Mouse (Mus musculus) forebrain, postnatal 0 days (tissue): ENCODE results near the gene 1700025C18Rik. TPM values are rescaled to one million over a fixed set of nuclear protein-coding genes. Genes with fewer than 3 reads are reported as not detected.

Experiments used
- ATAC-seq: fragments of 200-750 bp; cut with Nextera tagmentation; 2 replicates; pipeline ENCODE4 v1.8.0; 2017; ENCODE audit warnings: mild to moderate bottlenecking, moderate library complexity
- DNase-seq: peaks from one replicate; pipeline ENCODE4 v3.0.0-alpha.2; 2015
- H3K27ac ChIP-seq: fragments of 300-500 bp; sonication (generic); 2 replicates; pipeline ENCODE4 v1.5.1; 2014; ENCODE audit warnings: low read depth, mild to moderate bottlenecking, antibody characterized with exemption, low read length, moderate library complexity, mixed read lengths
- H3K27me3 ChIP-seq: fragments of 300-500 bp; sonication (generic); 2 replicates; pipeline ENCODE4 v1.6.1; 2014; ENCODE audit warnings: mild to moderate bottlenecking, low read length, mixed read lengths; ENCODE audit not compliant: insufficient read depth
- H3K36me3 ChIP-seq: fragments of 300-500 bp; sonication (generic); 2 replicates; pipeline ENCODE4 v1.6.1; 2014; ENCODE audit warnings: mild to moderate bottlenecking, moderate library complexity; ENCODE audit not compliant: insufficient read depth
- H3K4me1 ChIP-seq: fragments of 300-500 bp; sonication (generic); 2 replicates; pipeline ENCODE4 v1.6.1; 2014; ENCODE audit warnings: antibody characterized with exemption; ENCODE audit not compliant: insufficient read depth
- H3K4me2 ChIP-seq: fragments of 300-500 bp; sonication (generic); 2 replicates; pipeline ENCODE4 v1.6.1; 2014; ENCODE audit warnings: low read depth, mild to moderate bottlenecking, moderate library complexity
- H3K4me3 ChIP-seq: fragments of 300-500 bp; sonication (generic); 2 replicates; pipeline ENCODE4 v1.5.1; 2014; ENCODE audit warnings: low read depth, low read length, mixed read lengths
- H3K9ac ChIP-seq: fragments of 300-500 bp; sonication (generic); 2 replicates; pipeline ENCODE4 v1.6.1; 2014; ENCODE audit warnings: mild to moderate bottlenecking
- H3K9me3 ChIP-seq: fragments of 300-500 bp; sonication (generic); 2 replicates; pipeline ENCODE4 v1.6.1; 2016; ENCODE audit warnings: low read length
- CTCF ChIP-seq: sonication (generic); IDR thresholded peaks from 2 replicates; pipeline ENCODE4 v1.5.1; 2016; ENCODE audit warnings: antibody characterized with exemption, control low read depth, low read depth
- WGBS: fragments of 180-500 bp; shearing (Covaris S2); extraction: QIAGEN DNeasy Blood & Tissue Kit; methylation state at CpG from one replicate; pipeline ENCODE4 v1.1.7; 2014; 5-methylcytosine and 5-hydroxymethylcytosine counted together
- polyA plus RNA-seq: library from polyadenylated mRNA; unstranded; fragments of >200 nt; fragmentation: Nextera tagmentation; extraction: Ambion mirVana; gene quantifications from 2 replicates; pipeline ENCODE4 v1.2.1, GENCODE M21; 2015
- total RNA-seq: library from RNA; depleted of rRNA; stranded (reverse); fragments of >200 nt; gene quantifications from 2 replicates; pipeline ENCODE4 v1.2.3, GENCODE M21; 2014

The 1700025C18Rik gene
- total and polyA plus RNA-seq, 2 experiments from 2014 or later = not detected

DNA sequence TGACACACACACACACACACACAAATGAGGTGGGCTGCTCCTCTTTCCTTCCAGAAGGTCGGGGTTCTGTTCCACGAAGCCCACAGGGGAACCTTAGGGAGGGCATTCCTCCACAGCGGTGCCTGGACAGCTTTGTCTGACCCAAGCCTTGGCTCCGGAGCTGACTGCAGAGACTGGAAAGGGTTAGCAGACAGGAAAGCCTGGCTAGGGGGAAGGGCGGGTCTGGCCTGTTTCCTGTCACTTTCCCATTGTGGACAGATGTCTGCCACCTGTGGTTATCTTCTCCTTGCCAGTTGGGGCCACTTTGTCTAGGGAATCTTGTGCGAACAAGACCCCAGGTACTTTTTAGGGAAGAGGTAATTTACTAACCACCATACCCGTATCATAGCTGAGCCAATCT is 34.6 kb downstream of the 1700025C18Rik start:
- no peaks in the 10 kb centered on the region; the same call in none of the 2 replicates for H3K27me3 ChIP-seq
- no peaks in the 10 kb centered on the region for H3K9me3 ChIP-seq
- no peak overlapping the region for H3K27ac ChIP-seq
- no peak for TF ChIP-seq CTCF
- H3K9ac ChIP-seq = no peak overlapping the region
- no peak for ATAC-seq
- 0 out of 2 replicates have a peak, but pooled peaks cover 3% of the 10 kb centered on the region for H3K4me1 ChIP-seq
- peak overlapping the region; percentile 9; the same call in 1 of the 2 replicates for H3K4me3 ChIP-seq
- WGBS = 16% methylated on average over 7 of the region's 7 CpGs
- H3K4me2 ChIP-seq = peak overlapping the region; percentile 28; the same call in 1 of the 2 replicates
- no peaks in the 10 kb centered on the region for H3K36me3 ChIP-seq
- no peak for DNase-seq

DNA sequence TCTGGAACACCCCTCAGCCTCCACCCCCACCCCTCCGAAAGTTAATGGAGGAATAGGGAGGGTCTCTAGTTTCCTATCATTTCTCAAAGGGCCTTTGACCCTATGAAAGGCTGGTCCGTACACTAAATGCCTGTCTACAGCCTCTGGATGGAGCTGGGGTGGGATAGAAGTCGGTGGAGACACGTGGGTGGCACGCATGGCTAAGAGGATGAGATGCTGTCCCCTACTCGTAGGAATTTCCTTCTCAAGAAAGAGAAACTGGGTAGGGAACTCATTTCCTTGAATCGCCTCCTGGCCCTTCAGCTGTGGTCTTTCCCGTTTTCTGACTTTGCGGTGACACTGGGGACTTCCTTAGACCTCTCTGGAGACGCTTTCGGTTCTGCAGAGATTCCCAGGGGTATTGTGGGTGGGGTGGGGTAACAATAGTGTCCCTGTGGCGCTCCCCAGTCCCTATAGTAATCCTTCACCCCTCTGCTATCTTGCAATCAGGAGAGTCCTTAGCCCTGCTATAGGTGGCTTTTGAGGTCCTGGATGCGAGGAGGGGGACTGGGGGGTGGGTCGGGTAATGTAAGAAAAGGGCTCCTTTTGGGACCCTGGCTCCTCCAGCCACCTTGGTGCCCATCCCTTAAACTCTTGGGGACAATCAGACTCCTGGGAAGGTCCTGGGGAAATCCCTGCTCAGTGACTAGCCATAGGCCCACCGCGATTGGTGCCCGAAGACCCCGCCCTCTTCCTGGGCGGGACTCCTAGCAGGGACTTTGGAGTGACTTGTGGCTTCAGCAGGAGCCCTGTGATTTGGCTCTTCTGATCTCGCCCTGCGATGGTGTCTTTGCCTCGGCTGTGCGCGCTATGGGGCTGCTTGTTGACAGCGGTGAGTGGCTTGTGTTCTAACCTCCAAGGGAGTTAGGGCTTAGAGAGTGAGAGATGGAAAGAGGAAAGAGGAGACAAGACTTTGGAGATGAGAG is 35.4 kb downstream of the 1700025C18Rik start, which contains the start of gene Cd40:
Gene Cd40 (plus strand): TSS at position 740 of the 965 bp plus-strand sequence.
- no peaks in the 10 kb centered on the region for H3K36me3 ChIP-seq
- DNase-seq (no peak), ATAC-seq (peak; percentile 60; the same call in 1 of the 2 replicates)
- no peaks in the 10 kb centered on the region; the same call in none of the 2 replicates for H3K27me3 ChIP-seq
- no peak for TF ChIP-seq CTCF
- H3K9me3 ChIP-seq = no peaks in the 10 kb centered on the region
- peak within 1 kb of the TSS; percentile 9; the same call in 1 of the 2 replicates for H3K4me3 ChIP-seq
- H3K27ac ChIP-seq = no peak within 1 kb of the TSS
- 17% methylated on average over 25 of the region's 25 CpGs for WGBS
- H3K4me1 ChIP-seq = 0 out of 2 replicates have a peak, but pooled peaks cover 3% of the 10 kb centered on the region
- peak within 1 kb of the TSS; percentile 28 for H3K4me2 ChIP-seq
- no peak within 1 kb of the TSS for H3K9ac ChIP-seq

DNA sequence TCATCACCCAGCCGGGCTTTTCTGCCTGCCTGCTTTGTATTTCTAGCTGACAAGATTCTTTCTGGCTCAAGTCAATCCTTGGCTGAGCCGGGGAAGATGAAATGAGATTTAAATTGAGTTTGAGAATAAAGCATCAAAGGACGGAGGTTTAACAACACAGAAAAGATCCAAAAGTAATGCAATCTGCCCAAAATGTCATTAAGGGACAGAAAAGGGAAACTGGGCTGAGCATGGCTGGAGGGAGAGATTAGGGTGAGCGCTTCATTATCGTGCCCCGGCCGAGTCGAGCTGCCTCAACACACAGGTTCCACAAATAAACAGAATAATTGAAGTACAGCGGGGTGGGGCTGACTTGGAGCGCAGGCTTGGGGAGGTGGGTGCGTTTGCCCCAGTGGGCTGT is 39.0 kb downstream of the 1700025C18Rik start:
- Histone ChIP-seq H3K27me3 (no peaks in the 10 kb centered on the region; the same call in none of the 2 replicates), H3K4me2 (no peak overlapping the region), H3K9ac (no peak overlapping the region), H3K4me1 (0 out of 2 replicates have a peak, but pooled peaks cover 3% of the 10 kb centered on the region), H3K4me3 (no peak overlapping the region), H3K27ac (peak overlapping the region; percentile 9), H3K9me3 (no peaks in the 10 kb centered on the region), H3K36me3 (no peaks in the 10 kb centered on the region)
- ATAC-seq = no peak
- TF ChIP-seq CTCF = no peak
- DNase-seq = no peak
- 15% methylated on average over 11 of the region's 11 CpGs for WGBS

DNA sequence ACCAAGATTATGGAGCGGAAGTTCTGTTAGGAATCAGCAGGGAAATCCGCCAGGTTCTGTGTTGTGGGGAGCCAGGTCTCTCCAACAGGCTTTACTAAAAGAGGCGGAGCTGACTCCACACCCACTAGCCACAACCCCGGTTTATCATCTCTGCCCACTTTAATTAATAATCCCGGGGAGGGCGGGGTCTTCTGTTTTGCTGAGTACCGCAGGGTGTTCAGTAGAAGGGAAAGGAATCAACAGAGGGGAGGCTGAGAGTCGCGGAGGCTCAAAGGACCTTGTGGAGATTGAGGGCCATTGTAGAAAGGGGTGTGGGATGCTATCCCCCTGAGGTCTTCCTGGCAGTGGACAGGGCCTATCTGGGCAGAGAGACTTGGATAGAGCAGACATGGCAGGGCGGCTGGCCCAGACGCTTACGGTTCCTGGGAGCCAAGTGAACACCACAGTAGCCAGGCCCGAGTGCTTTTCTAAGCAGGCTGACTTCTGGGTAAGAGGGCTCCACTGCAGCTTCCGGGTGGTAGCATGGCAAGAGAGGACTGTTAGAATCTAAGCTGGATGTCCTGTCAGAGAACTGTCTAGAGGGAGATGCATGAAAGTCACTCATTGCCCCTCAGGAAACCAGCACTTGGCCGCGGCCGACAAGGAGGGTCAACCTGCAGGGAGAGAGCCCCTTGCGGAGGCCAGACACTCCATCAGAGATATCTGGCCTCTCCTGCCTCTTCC is 39.6 kb downstream of the 1700025C18Rik start:
- no peaks in the 10 kb centered on the region for H3K36me3 ChIP-seq
- no peaks in the 10 kb centered on the region for H3K9me3 ChIP-seq
- no peak overlapping the region for H3K4me3 ChIP-seq
- 63% methylated on average over 18 of the region's 18 CpGs for WGBS
- TF ChIP-seq CTCF = no peak
- no peak overlapping the region for H3K9ac ChIP-seq
- no peak overlapping the region for H3K4me2 ChIP-seq
- H3K4me1 ChIP-seq = 0 out of 2 replicates have a peak, but pooled peaks cover 3% of the 10 kb centered on the region
- peak overlapping the region; percentile 9 for H3K27ac ChIP-seq
- DNase-seq (no peak), ATAC-seq (no peak)
- no peaks in the 10 kb centered on the region; the same call in none of the 2 replicates for H3K27me3 ChIP-seq

DNA sequence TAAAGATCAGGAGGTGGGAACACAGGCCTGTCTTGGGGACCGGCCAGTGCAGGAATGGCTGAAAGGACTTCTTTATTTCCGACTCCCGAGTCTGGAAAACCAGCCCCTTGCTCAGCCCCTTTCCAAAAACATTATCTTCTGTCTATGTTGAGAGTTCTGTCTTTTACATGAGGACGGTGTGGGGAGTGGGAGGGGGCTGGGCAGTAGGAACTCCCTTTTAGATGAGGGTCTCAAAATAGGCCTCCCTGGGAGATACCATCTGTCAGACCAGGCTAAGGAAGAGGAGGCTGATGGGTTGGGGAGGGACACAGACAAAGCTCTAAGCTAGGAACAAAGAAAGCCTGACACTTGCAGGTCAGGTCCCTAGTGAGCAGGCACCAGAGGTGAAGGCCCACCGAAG is 41.5 kb downstream of the 1700025C18Rik start:
- no peak overlapping the region for H3K4me2 ChIP-seq
- no peak for DNase-seq
- no peak overlapping the region for H3K4me3 ChIP-seq
- WGBS = 54% methylated on average over 5 of the region's 5 CpGs
- H3K9ac ChIP-seq = no peak overlapping the region
- H3K36me3 ChIP-seq = no peaks in the 10 kb centered on the region
- H3K27ac ChIP-seq = no peak overlapping the region
- no peaks in the 10 kb centered on the region for H3K27me3 ChIP-seq
- TF ChIP-seq CTCF = no peak
- H3K9me3 ChIP-seq = no peaks in the 10 kb centered on the region
- ATAC-seq = no peak
- 0 out of 2 replicates have a peak, but pooled peaks cover 3% of the 10 kb centered on the region for H3K4me1 ChIP-seq

DNA sequence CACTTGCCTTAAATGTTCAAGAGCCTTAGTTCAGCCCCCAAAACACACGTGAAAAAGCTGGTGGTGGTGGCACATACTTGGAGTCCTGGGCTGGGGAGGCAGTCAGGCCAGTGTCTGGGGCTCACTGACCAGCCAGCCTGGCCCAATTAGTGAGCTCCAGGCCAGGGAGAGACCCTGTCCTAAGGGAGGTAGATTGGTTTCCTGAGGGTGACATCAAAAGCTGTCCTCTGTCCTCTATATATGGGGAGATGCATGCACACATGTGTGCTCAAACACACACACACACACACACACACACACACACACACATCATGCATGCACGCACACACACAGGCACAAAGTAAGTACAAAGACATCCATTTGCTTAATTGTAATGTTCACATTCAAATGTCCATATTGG is 46.8 kb downstream of the 1700025C18Rik start:
- no peak overlapping the region for H3K4me2 ChIP-seq
- ATAC-seq = no peak
- 43% methylated on average over 2 of the region's 2 CpGs for WGBS

More for the DNA sequence above, 46.8 kb downstream of the 1700025C18Rik start:
- Histone ChIP-seq H3K4me1 (no peaks in the 10 kb centered on the region; the same call in 1 of the 2 replicates), H3K4me3 (no peak overlapping the region), H3K9me3 (no peaks in the 10 kb centered on the region), H3K27ac (peak overlapping the region; percentile 76), H3K36me3 (no peaks in the 10 kb centered on the region), H3K9ac (no peak overlapping the region), H3K27me3 (no peaks in the 10 kb centered on the region)
- no peak for TF ChIP-seq CTCF
- no peak for DNase-seq
